Mouse (Mus musculus) lung, adult 2 months (tissue): ENCODE data around the gene Ptpn3.

Experiments
- CTCF ChIP-seq: fragments of 200-500 bp; IDR thresholded peaks from 2 replicates; pipeline ENCODE4 v1.5.1; 2011; ENCODE audit warnings: mild to moderate bottlenecking, low read length, control low read depth; ENCODE audit not compliant: insufficient read depth
- POLR2A ChIP-seq: fragments of 200-500 bp; IDR thresholded peaks from 2 replicates; pipeline ENCODE4 v1.6.1; 2011; ENCODE audit warnings: low read depth, mild to moderate bottlenecking, control low read depth, low read length, borderline replicate concordance; ENCODE audit errors: extremely low read depth

- no peak for TF ChIP-seq CTCF
- no peak for TF ChIP-seq POLR2A
Measured at GRCm38 (mm10) chr4:57140992-57141717, 160.5 kb downstream of the Ptpn3 start.
